Mouse (Mus musculus) heart, postnatal 0 days (tissue): ENCODE data around the gene Spats2.

Experiments used
- CTCF ChIP-seq: IDR thresholded peaks from 2 replicates; pipeline ENCODE4 v1.5.1; 2016; ENCODE audit warnings: antibody characterized with exemption, control low read depth, low read depth
- EP300 ChIP-seq: IDR thresholded peaks from 2 replicates; pipeline ENCODE4 v1.6.1; 2016; ENCODE audit warnings: antibody characterized with exemption, low read depth

- no peak for TF ChIP-seq CTCF
- TF ChIP-seq EP300, result no peak
Observed at GRCm38 (mm10) chr15:99112843-99113395, 12.8 kb upstream of the Spats2 start.
